ENCODE assay signal across 8 mouse cellular contexts in genomic region chr12:87147395-87148089, GRCm38 (mm10). TPM values are rescaled to one million over a fixed set of nuclear protein-coding genes. Genes with fewer than 3 reads are reported as not detected.
DNase-seq lines count a peak whose midpoint lies in the region; ATAC-seq and TF ChIP-seq lines count a peak whose summit lies in the region.

TSS of gene Pomt2 (minus strand) at chr12:87147968.

- peak within 1 kb of the TSS; percentile 70 for H3K4me3 ChIP-seq in ES-Bruce4 (ENCODE audit: low read depth, low read length)
- peak within 1 kb of the TSS; percentile 78 for H3K4me3 ChIP-seq in forebrain, embryonic 13.5 days
- H3K4me3 ChIP-seq in liver, postnatal 0 days (ENCODE audit: low read depth, low read length) = peak within 1 kb of the TSS; percentile 82
- H3K4me3 ChIP-seq in neural tube, embryonic 14.5 days (ENCODE audit: low read depth, low read length) = peak within 1 kb of the TSS; percentile 94

- peak; percentile 95 to 96 for DNase-seq in heart, postnatal 10 days
- DNase-seq in large intestine, adult 2 months (ENCODE audit: low read depth, low spot score) = peak; percentile 90
- peak; percentile 94 for DNase-seq in liver, postnatal 0 days
- DNase-seq in testis, postnatal 10 days (ENCODE audit: low spot score) = peak; percentile 91

- H3K27me3 ChIP-seq in ES-Bruce4 (ENCODE audit: control insufficient read depth, insufficient read depth, low read length, poor library complexity, severe bottlenecking) = no peaks in the 10 kb centered on the region
- no peaks in the 10 kb centered on the region for H3K27me3 ChIP-seq in forebrain, embryonic 13.5 days
- H3K27me3 ChIP-seq in liver, postnatal 0 days (ENCODE audit: insufficient read depth, low read length) = no peaks in the 10 kb centered on the region
- H3K27me3 ChIP-seq in neural tube, embryonic 14.5 days (ENCODE audit: control insufficient read depth, insufficient read depth, low read length) = no peaks in the 10 kb centered on the region

- 0 out of 2 replicates have a peak, but pooled peaks have one; percentile 5 for TF ChIP-seq EP300 in ES-Bruce4 (IDR thresholded peaks at IDR 0.05; ENCODE audit: insufficient read depth, low read depth, low read length)
- no peak for TF ChIP-seq EP300 in liver, postnatal 0 days (IDR thresholded peaks at IDR 0.05; ENCODE audit: low read depth)

- H3K36me3 ChIP-seq in ES-Bruce4 (ENCODE audit: control insufficient read depth, insufficient read depth, low read length, poor library complexity, severe bottlenecking) = no peaks in the 10 kb centered on the region
- peaks cover 9% of the 10 kb centered on the region for H3K36me3 ChIP-seq in forebrain, embryonic 13.5 days (ENCODE audit: poor library complexity, severe bottlenecking)
- H3K36me3 ChIP-seq in liver, postnatal 0 days (replicated peaks; ENCODE audit: insufficient read depth, low read length) = no peaks in the 10 kb centered on the region
- no peaks in the 10 kb centered on the region for H3K36me3 ChIP-seq in neural tube, embryonic 14.5 days (ENCODE audit: control insufficient read depth, insufficient read depth, low read length)

- intact Hi-C loops in heart, postnatal 10 days (cut with DNase I) = loop anchor here (5.0 kb wide), 2 partner anchors 50 to 115 kb away; partner anchors contain the start of gene Samd15

- under 1% methylated on average over 61 of the region's 61 CpGs for WGBS in forebrain, embryonic 13.5 days
- WGBS in large intestine, adult 2 months = under 1% methylated on average over 60 of the region's 61 CpGs
- WGBS in liver, postnatal 0 days (ENCODE audit: insufficient replicate concordance) = 2% methylated on average over 59 of the region's 61 CpGs
- under 1% methylated on average over 59 of the region's 61 CpGs for WGBS in neural tube, embryonic 14.5 days

- peaks cover 17% of the 10 kb centered on the region for H3K9me3 ChIP-seq in ES-Bruce4 (replicated peaks; ENCODE audit: control insufficient read depth, insufficient read depth, low read length, poor library complexity, severe bottlenecking)
- peaks cover 7% of the 10 kb centered on the region; the same call in 1 of the 2 replicates for H3K9me3 ChIP-seq in forebrain, embryonic 13.5 days (replicated peaks)
- peaks cover 7% of the 10 kb centered on the region; the same call in 1 of the 2 replicates for H3K9me3 ChIP-seq in liver, postnatal 0 days (ENCODE audit: low read length)
- H3K9me3 ChIP-seq in neural tube, embryonic 14.5 days (ENCODE audit: control insufficient read depth, low read length) = no peaks in the 10 kb centered on the region

- H3K9ac ChIP-seq in ES-Bruce4 (ENCODE audit: low read depth, poor library complexity, severe bottlenecking) = peak within 1 kb of the TSS; percentile 83
- peak within 1 kb of the TSS; percentile 80 for H3K9ac ChIP-seq in forebrain, embryonic 13.5 days
- H3K9ac ChIP-seq in liver, postnatal 0 days (replicated peaks) = peak within 1 kb of the TSS; percentile 75
- H3K9ac ChIP-seq in neural tube, embryonic 14.5 days (replicated peaks; ENCODE audit: low read depth, low read length) = peak within 1 kb of the TSS; percentile 70

- H3K4me2 ChIP-seq in forebrain, embryonic 13.5 days = peak within 1 kb of the TSS; percentile 66
- peak within 1 kb of the TSS; percentile 78 for H3K4me2 ChIP-seq in liver, postnatal 0 days (ENCODE audit: low read depth, low read length)
- peak within 1 kb of the TSS; percentile 76 for H3K4me2 ChIP-seq in neural tube, embryonic 14.5 days (ENCODE audit: low read depth, low read length)

- peak; percentile 44 for TF ChIP-seq POLR2A in ES-Bruce4 (IDR thresholded peaks at IDR 0.05; ENCODE audit: insufficient read depth, low read length)

- no peaks in the 10 kb centered on the region for H3K4me1 ChIP-seq in ES-Bruce4 (ENCODE audit: control insufficient read depth, insufficient read depth, low read length)
- H3K4me1 ChIP-seq in forebrain, embryonic 13.5 days = peaks cover 17% of the 10 kb centered on the region
- H3K4me1 ChIP-seq in liver, postnatal 0 days (ENCODE audit: insufficient read depth) = peaks cover 15% of the 10 kb centered on the region
- H3K4me1 ChIP-seq in neural tube, embryonic 14.5 days (ENCODE audit: control insufficient read depth, insufficient read depth, low read length) = peaks cover 13% of the 10 kb centered on the region

- peak; percentile 96 for ATAC-seq in cerebellum, adult (ENCODE audit: insufficient number of reproducible peaks, low FRiP score, low TSS enrichment)
- peak; percentile 97 for ATAC-seq in forebrain, embryonic 13.5 days
- peak; percentile 97 for ATAC-seq in liver, postnatal 0 days
- peak; percentile 95 for ATAC-seq in neural tube, embryonic 14.5 days (ENCODE audit: low read depth)

- TF ChIP-seq CTCF in ES-Bruce4 (IDR thresholded peaks at IDR 0.05; ENCODE audit: low read depth, low read length) = no peak
- no peak for TF ChIP-seq CTCF in liver, postnatal 0 days (IDR thresholded peaks at IDR 0.05; ENCODE audit: low read depth)

- peak within 1 kb of the TSS; percentile 72 for H3K27ac ChIP-seq in ES-Bruce4 (ENCODE audit: insufficient read depth, low read length)
- H3K27ac ChIP-seq in forebrain, embryonic 13.5 days = peak within 1 kb of the TSS; percentile 92
- peak within 1 kb of the TSS; percentile 80 for H3K27ac ChIP-seq in liver, postnatal 0 days (ENCODE audit: low read depth)
- H3K27ac ChIP-seq in neural tube, embryonic 14.5 days (ENCODE audit: low read depth, low read length) = peak within 1 kb of the TSS; percentile 96

RNA-seq across cellular contexts. Expression of gene Pomt2, which starts in this region (rescaled TPM):
- polyA plus RNA-seq in ES-Bruce4 (2011; ENCODE audit: insufficient read depth, insufficient read length, low read depth, missing spikeins) = 12.9 and 15.8 TPM in 2 replicates
- 10.5 and 12.0 TPM in 2 replicates for polyA plus RNA-seq in forebrain, embryonic 13.5 days (2015; fragmentation: Nextera tagmentation; extraction: Ambion mirVana)
- 10 to 100 TPM; 11.5 to 12.4 TPM for total RNA-seq in heart, postnatal 10 days (2021)
- polyA plus RNA-seq in large intestine, adult 2 months (2012; rRNA removed) = 6.5 and 8.7 TPM in 2 replicates
- polyA plus RNA-seq in liver, postnatal 0 days (2015; fragmentation: Nextera tagmentation; extraction: Ambion mirVana) = 4.3 and 4.5 TPM in 2 replicates
- polyA plus RNA-seq in neural tube, embryonic 14.5 days (2014; fragmentation: Nextera tagmentation; extraction: Ambion mirVana) = 14.4 and 16.9 TPM in 2 replicates

Comparison
In these comparisons a context has a peak if more than half of its experiments do, and no peak if none do; other contexts are left out.
1. Peak in every context shown above with its lines: DNase-seq, ATAC-seq, H3K4me3 ChIP-seq and H3K27ac ChIP-seq.